Mouse (Mus musculus) midbrain, embryonic 15.5 days (tissue): ENCODE results near the gene Dcun1d1. TPM values are rescaled to one million over a fixed set of nuclear protein-coding genes. Genes with fewer than 3 reads are reported as not detected.

Experiments used
- ATAC-seq: fragments of 200-750 bp; cut with Nextera tagmentation; replicated peaks from 2 replicates; pipeline ENCODE4 v1.8.0; 2017; ENCODE audit warnings: moderate TSS enrichment
- H3K27ac ChIP-seq: fragments of 300-500 bp; sonication (generic); 2 replicates; pipeline ENCODE4 v1.5.1; 2015; ENCODE audit warnings: mild to moderate bottlenecking, inconsistent platforms
- H3K27me3 ChIP-seq: fragments of 300-500 bp; sonication (generic); replicated peaks from 2 replicates; pipeline ENCODE4 v1.6.1; 2015; ENCODE audit warnings: inconsistent platforms
- H3K36me3 ChIP-seq: fragments of 300-500 bp; sonication (generic); replicated peaks from 2 replicates; pipeline ENCODE4 v1.6.1; 2015; ENCODE audit warnings: inconsistent platforms
- H3K4me1 ChIP-seq: fragments of 300-500 bp; sonication (generic); 2 replicates; pipeline ENCODE4 v1.6.1; 2015; ENCODE audit warnings: inconsistent platforms
- H3K4me2 ChIP-seq: fragments of 300-500 bp; sonication (generic); 2 replicates; pipeline ENCODE4 v1.6.1; 2015; ENCODE audit warnings: inconsistent platforms, mild to moderate bottlenecking, moderate library complexity
- H3K4me3 ChIP-seq: fragments of 300-500 bp; sonication (generic); 2 replicates; pipeline ENCODE4 v1.5.1; 2015; ENCODE audit warnings: mild to moderate bottlenecking, inconsistent platforms
- H3K9ac ChIP-seq: fragments of 300-500 bp; sonication (generic); 2 replicates; pipeline ENCODE4 v1.6.1; 2015; ENCODE audit warnings: mild to moderate bottlenecking, inconsistent platforms
- H3K9me3 ChIP-seq: fragments of 300-500 bp; sonication (generic); 2 replicates; pipeline ENCODE4 v1.6.1; 2016; ENCODE audit warnings: inconsistent platforms
- WGBS: fragments of 180-500 bp; shearing (Covaris S2); methylation state at CpG from one replicate; pipeline ENCODE4 v1.1.7; 2015; ENCODE audit warnings: mixed read lengths; 5-methylcytosine and 5-hydroxymethylcytosine counted together
- polyA plus RNA-seq: library from polyadenylated mRNA; unstranded; fragments of >200 nt; fragmentation: Nextera tagmentation; extraction: Ambion mirVana; gene quantifications from 2 replicates; pipeline ENCODE4 v1.2.1, GENCODE M21; 2015

The Dcun1d1 gene
- 99.5 and 107 TPM in 2 replicates for polyA plus RNA-seq

DNA sequence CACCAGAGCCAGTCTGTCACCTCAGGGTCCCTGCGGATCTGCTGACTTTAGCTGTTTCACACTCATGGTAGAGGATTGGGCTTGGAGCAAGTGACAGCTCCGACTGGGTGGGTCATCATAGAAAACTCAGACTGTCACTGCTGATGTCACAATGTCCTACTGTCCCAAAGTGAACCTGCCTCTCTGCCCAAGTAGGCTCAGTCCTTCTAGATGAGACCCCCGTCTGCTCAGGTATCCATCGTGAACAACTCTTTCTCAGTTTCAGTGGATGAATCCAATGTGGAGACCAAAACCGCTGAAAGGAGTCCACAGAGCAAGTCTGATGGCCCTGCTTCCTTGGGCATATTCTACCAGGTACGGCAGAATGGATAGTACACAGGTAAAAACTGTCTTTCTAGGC lies at the start of gene Dcun1d1:
TSS of gene Dcun1d1 (minus strand) at position 101 of the 400 bp plus-strand sequence.
- Histone ChIP-seq H3K4me3 (no peak within 1 kb of the TSS), H3K9ac (no peak within 1 kb of the TSS), H3K36me3 (no peaks in the 10 kb centered on the region), H3K27ac (no peak within 1 kb of the TSS), H3K9me3 (no peaks in the 10 kb centered on the region), H3K4me1 (peaks cover 13% of the 10 kb centered on the region), H3K27me3 (no peaks in the 10 kb centered on the region), H3K4me2 (no peak within 1 kb of the TSS)
- WGBS = 97% methylated on average over 6 of the region's 6 CpGs
- ATAC-seq = no peak

DNA sequence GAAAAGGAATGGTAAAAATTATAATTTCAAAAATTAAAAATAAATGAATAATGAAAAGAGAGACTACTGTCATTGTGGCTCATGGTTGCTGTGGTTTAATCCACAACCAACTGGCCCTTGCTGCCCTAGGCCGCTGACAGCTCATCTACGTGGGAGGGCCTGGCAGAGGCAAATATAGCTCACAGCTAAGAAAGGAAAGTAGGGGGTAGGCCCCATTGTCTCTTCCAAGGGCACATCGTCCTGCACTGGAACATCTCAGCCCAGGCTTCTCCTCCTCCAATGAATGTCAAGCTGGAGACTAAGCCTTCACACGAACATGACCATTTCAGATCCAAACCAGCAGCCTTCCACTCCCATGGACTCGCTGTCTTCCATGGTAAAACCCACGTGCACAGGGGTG lies 49.0 kb upstream of the Dcun1d1 start:
- Histone ChIP-seq H3K4me1 (no peaks in the 10 kb centered on the region), H3K9ac (no peak overlapping the region), H3K4me3 (no peak overlapping the region), H3K27ac (no peak overlapping the region), H3K36me3 (peaks cover 53% of the 10 kb centered on the region), H3K27me3 (no peaks in the 10 kb centered on the region), H3K9me3 (no peaks in the 10 kb centered on the region), H3K4me2 (no peak overlapping the region)
- no peak for ATAC-seq
- 89% methylated on average over 6 of the region's 6 CpGs for WGBS

DNA sequence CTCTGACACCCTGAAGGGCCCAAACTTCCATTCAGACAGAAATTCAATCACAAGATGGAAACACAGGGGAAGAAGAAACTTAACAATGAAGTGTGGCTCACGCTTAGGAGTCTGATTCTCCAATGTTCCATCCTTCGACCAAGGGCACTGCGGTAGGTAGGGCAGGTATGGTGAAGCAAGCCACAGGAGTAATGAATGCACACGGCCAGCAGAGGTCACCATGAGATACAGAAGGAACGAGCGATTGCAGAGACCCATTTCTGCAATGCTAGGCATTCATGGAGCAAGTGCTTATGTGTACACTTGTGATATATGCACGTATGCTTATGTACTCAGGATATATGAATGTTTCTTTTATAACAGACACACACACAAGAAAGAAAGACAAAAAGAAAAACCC lies 36.3 kb upstream of the Dcun1d1 start:
- Histone ChIP-seq H3K4me3 (no peak overlapping the region), H3K36me3 (peaks cover 26% of the 10 kb centered on the region), H3K4me2 (no peak overlapping the region), H3K9me3 (no peaks in the 10 kb centered on the region), H3K4me1 (no peaks in the 10 kb centered on the region), H3K27ac (no peak overlapping the region), H3K27me3 (no peaks in the 10 kb centered on the region), H3K9ac (no peak overlapping the region)
- WGBS = 71% methylated on average over 7 of the region's 7 CpGs
- ATAC-seq = no peak

DNA sequence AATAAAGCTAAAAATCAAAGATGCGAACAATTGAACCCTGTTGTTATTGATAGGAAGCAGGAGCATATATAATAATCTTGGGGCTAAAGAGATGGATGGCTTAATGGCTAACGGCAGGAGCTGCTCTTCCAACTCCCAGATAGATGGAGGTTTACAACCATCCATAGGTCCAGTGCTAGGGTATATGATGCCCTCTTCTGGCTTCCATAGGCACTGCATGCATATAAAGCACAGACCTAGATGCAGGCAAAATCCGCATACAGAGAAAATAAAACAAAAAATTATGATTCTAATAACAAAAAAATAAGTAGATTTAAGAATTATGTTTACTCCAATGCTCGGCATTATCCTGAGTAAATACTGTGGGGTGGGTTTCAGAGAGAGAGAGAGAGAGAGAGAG lies 35.7 kb upstream of the Dcun1d1 start:
- no peaks in the 10 kb centered on the region for H3K9me3 ChIP-seq
- no peaks in the 10 kb centered on the region for H3K27me3 ChIP-seq
- 0 out of 2 replicates have a peak, but pooled peaks have one; percentile 65 for ATAC-seq
- no peak overlapping the region for H3K9ac ChIP-seq
- H3K4me3 ChIP-seq = no peak overlapping the region
- no peak overlapping the region for H3K4me2 ChIP-seq
- H3K27ac ChIP-seq = no peak overlapping the region
- no peaks in the 10 kb centered on the region for H3K4me1 ChIP-seq
- peaks cover 27% of the 10 kb centered on the region for H3K36me3 ChIP-seq
- WGBS = 80% methylated on average over 4 of the region's 4 CpGs

DNA sequence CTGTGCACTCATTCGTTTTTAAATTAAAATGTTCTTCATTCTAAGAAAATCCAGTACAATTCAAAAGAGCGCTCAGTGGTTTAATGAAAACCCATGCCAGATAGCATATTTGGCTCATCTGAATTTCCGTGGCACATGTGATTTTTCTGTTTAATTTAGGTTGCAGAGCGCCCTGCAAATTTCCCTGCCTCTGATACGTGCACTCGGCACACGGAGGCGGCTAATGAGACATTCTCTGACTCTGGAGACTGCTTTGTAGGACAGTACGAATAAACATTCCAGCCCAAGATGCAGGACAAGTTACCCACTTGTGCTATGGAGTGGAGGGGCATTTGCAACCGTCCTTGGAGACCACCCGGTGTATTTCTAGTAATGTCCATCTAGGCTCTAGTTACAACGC lies 33.9 kb upstream of the Dcun1d1 start:
- Histone ChIP-seq H3K9ac (no peak overlapping the region), H3K27me3 (no peaks in the 10 kb centered on the region), H3K4me1 (no peaks in the 10 kb centered on the region), H3K9me3 (no peaks in the 10 kb centered on the region), H3K27ac (no peak overlapping the region), H3K36me3 (peaks cover 21% of the 10 kb centered on the region; the same call in 1 of the 2 replicates), H3K4me2 (no peak overlapping the region), H3K4me3 (no peak overlapping the region)
- 93% methylated on average over 12 of the region's 12 CpGs for WGBS
- no peak for ATAC-seq

DNA sequence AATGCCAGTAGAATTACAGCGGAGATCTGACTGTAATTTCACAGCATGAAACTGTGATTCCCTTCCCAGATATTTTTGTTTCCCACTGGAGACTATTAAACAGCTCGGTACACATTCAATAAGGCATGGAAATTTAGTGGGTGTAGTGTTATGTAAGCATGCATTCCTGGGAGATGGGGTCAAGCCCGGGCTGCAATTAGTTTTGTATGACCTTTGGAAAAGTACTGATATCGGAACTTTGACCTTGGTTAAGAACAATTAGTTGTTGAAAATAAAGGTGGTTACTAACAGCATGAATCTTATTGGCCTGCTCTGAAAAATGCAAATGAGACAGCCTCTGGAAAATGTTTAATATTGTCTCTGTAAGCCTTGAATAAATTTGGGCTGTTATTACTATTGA lies 33.2 kb upstream of the Dcun1d1 start:
- no peaks in the 10 kb centered on the region for H3K27me3 ChIP-seq
- peaks cover 15% of the 10 kb centered on the region; the same call in 1 of the 2 replicates for H3K36me3 ChIP-seq
- H3K4me1 ChIP-seq = no peaks in the 10 kb centered on the region
- H3K9ac ChIP-seq = no peak overlapping the region
- H3K9me3 ChIP-seq = no peaks in the 10 kb centered on the region
- no peak overlapping the region for H3K4me3 ChIP-seq
- no peak overlapping the region for H3K27ac ChIP-seq
- WGBS = 85% methylated on average over 4 of the region's 4 CpGs
- H3K4me2 ChIP-seq = no peak overlapping the region
- no peak for ATAC-seq

DNA sequence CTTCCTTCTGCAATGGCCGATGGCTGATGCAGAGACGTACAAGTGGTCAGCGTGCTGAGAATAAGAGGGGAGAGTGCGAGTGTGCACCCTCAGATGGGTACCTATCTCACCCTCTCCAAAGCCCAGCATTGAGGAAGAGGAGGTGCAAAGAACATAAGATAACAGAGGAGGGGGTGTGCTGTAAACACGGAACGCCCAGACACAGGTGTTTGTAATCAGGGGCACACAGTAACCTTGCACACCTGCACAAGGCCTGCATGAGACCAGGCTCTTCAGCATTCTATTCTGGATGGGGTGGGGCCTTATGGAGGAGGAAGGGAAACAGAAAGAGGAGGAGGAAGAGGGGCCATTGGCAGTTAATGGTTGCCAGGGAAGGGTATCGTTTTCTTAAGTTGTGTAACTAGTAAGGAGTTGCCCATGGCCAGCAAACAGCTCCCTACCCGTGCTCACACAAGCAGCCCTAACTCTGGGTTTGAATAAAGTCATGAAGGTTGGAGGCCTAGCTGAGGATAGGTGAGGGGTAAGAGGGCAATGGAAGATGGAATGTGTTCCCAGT lies 30.2 kb upstream of the Dcun1d1 start:
- Histone ChIP-seq H3K4me1 (no peaks in the 10 kb centered on the region), H3K27me3 (no peaks in the 10 kb centered on the region), H3K4me2 (no peak overlapping the region), H3K9me3 (no peaks in the 10 kb centered on the region), H3K36me3 (peaks cover 16% of the 10 kb centered on the region; the same call in 1 of the 2 replicates), H3K4me3 (no peak overlapping the region), H3K27ac (no peak overlapping the region), H3K9ac (no peak overlapping the region)
- no peak for ATAC-seq
- 96% methylated on average over 8 of the region's 8 CpGs for WGBS

DNA sequence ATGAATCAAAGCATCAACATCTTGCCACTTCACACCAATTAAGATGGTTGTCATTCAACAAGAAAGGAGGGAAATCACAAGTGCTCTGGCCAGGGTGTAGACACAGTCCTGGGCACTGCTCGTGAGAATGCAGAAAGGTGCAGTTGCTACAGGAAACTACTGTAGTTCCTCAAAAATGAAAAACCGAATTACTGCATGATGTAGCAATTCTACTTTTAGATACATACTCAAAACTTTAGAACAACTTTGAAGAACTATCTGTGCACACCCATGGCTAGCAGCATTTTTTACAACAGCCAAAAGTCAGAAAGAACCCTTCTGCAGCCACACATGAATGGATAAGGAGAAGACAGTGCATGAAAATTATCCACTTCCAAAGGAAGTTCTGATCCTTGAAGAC lies 29.2 kb upstream of the Dcun1d1 start:
- ATAC-seq = no peak
- 87% methylated on average over 2 of the region's 2 CpGs for WGBS
- no peak overlapping the region for H3K9ac ChIP-seq
- H3K9me3 ChIP-seq = no peaks in the 10 kb centered on the region
- no peak overlapping the region for H3K4me3 ChIP-seq
- H3K27ac ChIP-seq = no peak overlapping the region
- H3K4me1 ChIP-seq = no peaks in the 10 kb centered on the region
- H3K4me2 ChIP-seq = no peak overlapping the region
- peaks cover 12% of the 10 kb centered on the region; the same call in 1 of the 2 replicates for H3K36me3 ChIP-seq
- no peaks in the 10 kb centered on the region for H3K27me3 ChIP-seq

DNA sequence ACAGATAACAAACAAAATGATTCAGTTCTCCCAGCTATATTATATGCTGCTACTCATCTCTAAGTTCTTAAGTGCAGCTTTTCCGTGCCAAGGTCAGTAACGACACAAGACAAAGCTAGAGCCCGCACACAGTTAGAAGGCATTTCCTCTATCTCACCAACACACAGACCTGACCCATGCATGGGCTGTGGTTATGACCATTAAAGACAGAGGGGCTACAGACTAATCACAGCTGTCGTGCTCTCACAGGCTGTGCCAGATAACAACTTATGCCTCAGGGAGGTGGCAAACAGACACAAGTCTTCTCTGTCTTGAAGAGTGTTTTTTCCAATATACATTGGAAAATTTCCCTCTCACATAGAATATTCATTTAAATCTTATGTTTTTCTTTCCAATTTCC lies 27.7 kb upstream of the Dcun1d1 start:
- Histone ChIP-seq H3K9me3 (no peaks in the 10 kb centered on the region), H3K4me2 (no peak overlapping the region), H3K4me1 (no peaks in the 10 kb centered on the region), H3K9ac (no peak overlapping the region), H3K4me3 (no peak overlapping the region), H3K36me3 (peaks cover 23% of the 10 kb centered on the region; the same call in 1 of the 2 replicates), H3K27me3 (no peaks in the 10 kb centered on the region), H3K27ac (no peak overlapping the region)
- ATAC-seq = no peak
- WGBS = 94% methylated on average over 4 of the region's 4 CpGs

DNA sequence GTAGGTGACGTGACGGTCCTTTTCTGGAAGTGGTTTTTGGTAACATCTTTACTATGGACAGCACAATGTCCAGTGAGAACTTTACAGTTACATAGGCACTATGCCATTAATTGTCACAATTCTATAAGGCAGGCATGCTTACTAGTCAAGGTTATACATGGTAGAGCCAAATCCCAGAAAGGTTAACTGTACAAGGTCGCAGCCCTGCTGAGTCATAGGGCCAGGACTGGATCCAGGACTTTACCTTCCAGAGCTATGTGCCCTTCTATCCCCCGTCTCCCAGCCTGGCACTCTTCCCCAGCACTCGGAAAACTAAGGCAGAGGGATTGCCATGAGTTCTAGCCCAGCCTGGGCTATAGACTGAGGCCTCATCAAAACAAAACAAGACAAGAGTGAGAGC lies 26.7 kb upstream of the Dcun1d1 start:
- H3K9ac ChIP-seq = no peak overlapping the region
- ATAC-seq = no peak
- 92% methylated on average over 5 of the region's 5 CpGs for WGBS
- H3K4me2 ChIP-seq = no peak overlapping the region
- no peak overlapping the region for H3K4me3 ChIP-seq
- no peaks in the 10 kb centered on the region for H3K9me3 ChIP-seq
- peaks cover 28% of the 10 kb centered on the region; the same call in 1 of the 2 replicates for H3K36me3 ChIP-seq
- no peaks in the 10 kb centered on the region for H3K4me1 ChIP-seq
- no peaks in the 10 kb centered on the region for H3K27me3 ChIP-seq
- no peak overlapping the region for H3K27ac ChIP-seq

DNA sequence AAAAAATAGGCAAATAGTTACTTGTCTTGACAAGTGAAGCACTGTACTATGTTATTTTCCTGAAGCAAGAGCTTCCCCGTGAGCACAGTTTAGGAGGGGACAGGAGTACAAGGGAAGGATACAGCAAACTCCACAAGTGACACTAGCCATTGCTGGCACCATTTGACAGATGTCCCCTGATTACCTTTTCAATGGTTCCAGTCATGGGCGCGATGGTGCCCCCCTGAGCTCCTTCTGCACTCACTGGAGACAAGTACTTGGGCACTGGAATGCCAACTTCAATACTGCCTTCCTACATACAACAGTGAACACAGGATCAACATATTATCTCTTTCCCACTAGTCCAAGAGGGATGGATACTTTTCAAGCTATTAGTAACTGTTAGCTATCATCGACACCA lies 26.2 kb upstream of the Dcun1d1 start:
- H3K4me3 ChIP-seq = no peak overlapping the region
- peaks cover 26% of the 10 kb centered on the region; the same call in 1 of the 2 replicates for H3K36me3 ChIP-seq
- H3K27ac ChIP-seq = no peak overlapping the region
- no peaks in the 10 kb centered on the region for H3K27me3 ChIP-seq
- H3K9ac ChIP-seq = no peak overlapping the region
- ATAC-seq = no peak
- no peak overlapping the region for H3K4me2 ChIP-seq
- no peaks in the 10 kb centered on the region for H3K9me3 ChIP-seq
- WGBS = 95% methylated on average over 4 of the region's 4 CpGs
- H3K4me1 ChIP-seq = no peaks in the 10 kb centered on the region

DNA sequence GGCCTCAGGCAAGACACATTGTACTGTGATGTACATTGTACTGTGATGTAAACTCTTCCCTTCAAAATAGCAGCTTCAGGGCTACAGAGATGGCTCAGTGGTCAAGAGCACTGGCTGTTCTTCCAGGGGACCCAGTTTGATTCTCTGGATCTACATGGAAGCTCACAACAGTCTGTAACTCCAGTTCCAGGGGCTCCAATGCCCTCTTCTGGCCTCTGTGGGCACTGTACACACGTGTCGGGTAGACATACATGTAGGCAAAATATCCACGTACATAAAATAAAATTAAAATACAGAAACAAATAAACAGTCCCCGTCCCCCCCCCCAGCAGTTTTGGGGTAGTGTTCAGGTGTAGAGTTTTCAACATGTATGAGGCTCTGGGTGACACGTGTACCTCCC lies 25.7 kb upstream of the Dcun1d1 start:
- no peak for ATAC-seq
- H3K36me3 ChIP-seq = peaks cover 24% of the 10 kb centered on the region; the same call in 1 of the 2 replicates
- no peaks in the 10 kb centered on the region for H3K9me3 ChIP-seq
- H3K4me2 ChIP-seq = no peak overlapping the region
- H3K27ac ChIP-seq = no peak overlapping the region
- 94% methylated on average over 5 of the region's 5 CpGs for WGBS
- no peak overlapping the region for H3K4me3 ChIP-seq
- H3K27me3 ChIP-seq = no peaks in the 10 kb centered on the region
- no peaks in the 10 kb centered on the region for H3K4me1 ChIP-seq
- no peak overlapping the region for H3K9ac ChIP-seq

DNA sequence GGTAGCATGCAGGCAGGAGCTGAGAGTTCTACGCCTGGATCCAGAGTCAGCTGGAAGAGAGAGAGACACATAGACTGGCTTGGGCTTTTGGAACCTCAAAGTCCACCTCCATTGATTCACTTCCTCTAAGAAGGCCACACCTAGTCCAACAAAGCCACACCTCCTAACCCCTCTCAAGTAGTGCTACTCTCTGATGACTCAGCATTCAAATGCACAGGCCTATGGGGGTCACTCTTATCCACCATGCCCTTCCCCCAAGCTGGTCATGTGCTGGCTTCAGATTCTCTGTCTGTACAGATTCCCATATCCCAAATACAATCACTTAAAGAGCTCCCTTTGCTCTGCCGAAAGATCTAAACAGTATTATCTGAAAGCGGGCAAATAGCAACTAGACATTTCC lies 20.0 kb upstream of the Dcun1d1 start:
- H3K4me3 ChIP-seq = no peak overlapping the region
- H3K9me3 ChIP-seq = no peaks in the 10 kb centered on the region
- no peak for ATAC-seq
- peaks cover 16% of the 10 kb centered on the region; the same call in 1 of the 2 replicates for H3K36me3 ChIP-seq
- no peak overlapping the region for H3K4me2 ChIP-seq
- no peaks in the 10 kb centered on the region for H3K27me3 ChIP-seq
- no peak overlapping the region for H3K9ac ChIP-seq
- no peaks in the 10 kb centered on the region for H3K4me1 ChIP-seq
- 98% methylated on average over 3 of the region's 3 CpGs for WGBS
- no peak overlapping the region for H3K27ac ChIP-seq
